Mouse (Mus musculus): ENCODE results near the gene Tmem120a.

- TF ChIP-seq CTCF (IDR thresholded peaks at IDR 0.05; ENCODE audit: low read depth) (no peak), EP300 (optimal IDR thresholded peaks at IDR 0.05) (no peak)
Observed at GRCm38 (mm10) chr5:135733071-135733470, 11.2 kb downstream of the Tmem120a start.
